Mouse (Mus musculus) kidney, embryonic 14.5 days (tissue): ENCODE results near the gene Robo3. TPM values are rescaled to one million over a fixed set of nuclear protein-coding genes. Genes with fewer than 3 reads are reported as not detected.
A peak's percentile ranks its signal among the peaks of the same experiment; 100 is the strongest.

Source experiments
- ATAC-seq: fragments of 200-750 bp; cut with Nextera tagmentation; 2 replicates; pipeline ENCODE4 v1.8.0; 2017; ENCODE audit warnings: moderate number of reproducible peaks, mild to moderate bottlenecking, moderate TSS enrichment, moderate library complexity; ENCODE audit not compliant: low FRiP score, low TSS enrichment
- H3K27ac ChIP-seq: fragments of 300-500 bp; sonication (generic); 2 replicates; pipeline ENCODE4 v1.5.1; 2014; ENCODE audit warnings: low read depth, mild to moderate bottlenecking, low read length, moderate library complexity, mixed read lengths
- H3K27me3 ChIP-seq: fragments of 300-500 bp; sonication (generic); 2 replicates; pipeline ENCODE4 v1.6.1; 2014; ENCODE audit warnings: mild to moderate bottlenecking, low read length; ENCODE audit not compliant: control insufficient read depth, insufficient read depth
- H3K36me3 ChIP-seq: fragments of 300-500 bp; sonication (generic); 2 replicates; pipeline ENCODE4 v1.6.1; 2014; ENCODE audit warnings: low read length, mixed read lengths; ENCODE audit not compliant: control insufficient read depth, insufficient read depth
- H3K4me1 ChIP-seq: fragments of 300-500 bp; sonication (generic); 2 replicates; pipeline ENCODE4 v1.6.1; 2014; ENCODE audit warnings: low read length, mixed read lengths; ENCODE audit not compliant: control insufficient read depth, insufficient read depth
- H3K4me2 ChIP-seq: fragments of 300-500 bp; sonication (generic); replicated peaks from 2 replicates; pipeline ENCODE4 v1.6.1; 2014; ENCODE audit warnings: low read depth, mild to moderate bottlenecking, low read length
- H3K4me3 ChIP-seq: fragments of 300-500 bp; sonication (generic); 2 replicates; pipeline ENCODE4 v1.5.1; 2014; ENCODE audit warnings: mild to moderate bottlenecking, low read length
- H3K9ac ChIP-seq: fragments of 300-500 bp; sonication (generic); 2 replicates; pipeline ENCODE4 v1.6.1; 2014; ENCODE audit warnings: low read depth, mild to moderate bottlenecking, low read length, moderate library complexity
- H3K9me3 ChIP-seq: fragments of 300-500 bp; sonication (generic); 2 replicates; pipeline ENCODE4 v1.6.1; 2016; ENCODE audit warnings: low read length; ENCODE audit not compliant: control insufficient read depth
- WGBS: fragments of 180-500 bp; shearing (Covaris S2); extraction: QIAGEN DNeasy Blood & Tissue Kit; methylation state at CpG from one replicate; pipeline ENCODE4 v1.1.7; 2014; 5-methylcytosine and 5-hydroxymethylcytosine counted together
- polyA plus RNA-seq: library from polyadenylated mRNA; unstranded; fragments of >200 nt; fragmentation: Nextera tagmentation; extraction: Ambion mirVana; gene quantifications from 2 replicates; pipeline ENCODE4 v1.2.1, GENCODE M21; 2014

The Robo3 gene
- polyA plus RNA-seq, 1 experiment from 2014 or later = 0.09 TPM

DNA sequence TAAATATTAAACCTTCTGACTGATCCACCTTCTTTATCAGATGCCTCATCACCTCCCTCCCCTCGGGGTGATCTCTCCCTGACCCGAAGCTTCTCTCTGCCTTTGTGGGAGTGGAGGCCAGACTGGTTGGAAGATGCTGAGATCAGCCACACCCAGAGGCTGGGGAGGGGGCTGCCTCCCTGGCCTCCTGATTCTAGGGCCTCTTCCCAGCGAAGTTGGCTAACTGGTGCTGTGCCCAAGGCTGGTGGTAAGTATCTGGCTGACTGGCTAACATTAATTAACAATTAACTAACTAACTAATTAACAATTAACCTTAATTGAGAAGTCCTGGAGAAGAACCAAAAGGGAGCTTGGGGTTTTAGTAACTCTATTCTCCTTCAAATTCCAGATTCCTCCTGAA, 20.1 kb downstream of the Robo3 start:
- WGBS = 54% methylated on average over 3 of the region's 3 CpGs
- Histone ChIP-seq H3K4me3 (no peak overlapping the region), H3K4me2 (no peak overlapping the region), H3K36me3 (no peaks in the 10 kb centered on the region), H3K4me1 (no peaks in the 10 kb centered on the region), H3K27me3 (0 out of 2 replicates have a peak, but pooled peaks cover 2% of the 10 kb centered on the region), H3K9me3 (no peaks in the 10 kb centered on the region), H3K27ac (no peak overlapping the region), H3K9ac (no peak overlapping the region)
- no peak for ATAC-seq

DNA sequence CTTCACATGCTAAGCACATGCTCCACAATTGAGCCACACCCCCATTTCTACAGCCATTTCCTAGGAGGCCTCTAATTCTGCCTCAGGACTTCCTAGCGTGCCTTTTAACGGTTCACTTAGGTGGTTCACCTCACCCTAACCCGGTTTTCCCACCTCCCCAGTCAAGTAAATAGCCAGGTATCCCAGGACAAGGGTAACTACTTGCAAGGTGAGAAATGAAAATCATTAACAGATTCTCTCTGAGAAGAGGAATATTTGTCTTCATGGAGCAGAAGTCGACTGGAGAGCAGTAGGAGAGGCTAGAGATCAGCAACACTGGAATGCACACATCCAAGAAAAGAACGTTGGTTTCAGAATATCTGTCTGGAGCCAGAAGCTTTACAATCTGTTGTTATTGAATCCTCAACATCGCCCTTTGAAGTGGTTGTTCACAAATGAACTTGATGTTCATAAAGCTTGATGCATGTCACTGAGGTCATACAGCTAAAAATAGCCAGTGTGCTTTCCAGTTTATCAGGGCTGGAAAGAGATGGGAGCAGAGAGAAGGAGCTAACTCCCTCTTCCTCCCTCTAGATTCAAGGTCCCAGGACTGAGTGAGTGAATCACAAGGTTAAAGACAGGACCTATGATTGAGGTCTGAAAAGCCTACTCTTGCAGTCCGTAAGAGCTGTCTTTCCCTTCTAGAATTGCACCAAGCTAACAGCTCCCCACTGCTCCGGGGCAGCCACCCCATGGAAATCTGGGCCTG, 23.2 kb downstream of the Robo3 start:
- H3K27ac ChIP-seq = no peak overlapping the region
- H3K4me2 ChIP-seq = no peak overlapping the region
- 0 out of 2 replicates have a peak, but pooled peaks cover 7% of the 10 kb centered on the region for H3K27me3 ChIP-seq
- no peak for ATAC-seq
- no peaks in the 10 kb centered on the region for H3K9me3 ChIP-seq
- no peaks in the 10 kb centered on the region for H3K36me3 ChIP-seq
- no peaks in the 10 kb centered on the region for H3K4me1 ChIP-seq
- 71% methylated on average over 8 of the region's 8 CpGs for WGBS
- H3K4me3 ChIP-seq = no peak overlapping the region
- H3K9ac ChIP-seq = no peak overlapping the region

DNA sequence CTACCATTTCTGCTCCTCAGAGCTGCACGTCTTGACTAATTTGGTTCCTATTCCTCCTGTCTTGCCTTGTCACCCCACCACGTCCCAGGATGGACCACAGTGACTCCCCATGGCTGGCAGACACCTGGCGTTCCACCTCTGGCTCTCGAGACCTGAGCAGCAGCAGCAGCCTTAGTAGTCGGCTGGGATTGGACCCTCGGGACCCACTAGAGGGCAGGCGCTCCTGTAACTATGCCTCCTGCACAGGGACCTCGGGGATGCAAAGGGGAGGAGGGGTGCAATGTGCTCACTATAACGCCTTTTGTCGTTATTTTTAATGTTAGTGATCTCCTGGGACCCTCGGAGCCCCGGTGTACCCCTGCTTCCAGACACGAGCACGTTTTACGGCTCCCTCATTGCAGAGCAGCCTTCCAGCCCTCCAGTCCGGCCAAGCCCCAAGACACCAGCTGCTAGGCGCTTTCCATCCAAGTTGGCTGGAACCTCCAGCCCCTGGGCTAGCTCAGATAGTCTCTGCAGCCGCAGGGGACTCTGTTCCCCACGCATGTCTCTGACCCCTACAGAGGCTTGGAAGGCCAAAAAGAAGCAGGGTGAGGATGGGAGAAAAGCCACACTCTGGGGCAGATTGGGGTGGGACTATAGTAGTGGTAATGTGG, 25.1 kb downstream of the Robo3 start:
- no peak for ATAC-seq
- H3K36me3 ChIP-seq = no peaks in the 10 kb centered on the region
- H3K4me2 ChIP-seq = peak overlapping the region; percentile 21; the same call in 1 of the 2 replicates
- 0 out of 2 replicates have a peak, but pooled peaks cover 7% of the 10 kb centered on the region for H3K27me3 ChIP-seq
- H3K27ac ChIP-seq = no peak overlapping the region
- no peaks in the 10 kb centered on the region for H3K4me1 ChIP-seq
- H3K9ac ChIP-seq = no peak overlapping the region
- H3K9me3 ChIP-seq = no peaks in the 10 kb centered on the region
- WGBS = 13% methylated on average over 19 of the region's 19 CpGs
- H3K4me3 ChIP-seq = no peak overlapping the region

DNA sequence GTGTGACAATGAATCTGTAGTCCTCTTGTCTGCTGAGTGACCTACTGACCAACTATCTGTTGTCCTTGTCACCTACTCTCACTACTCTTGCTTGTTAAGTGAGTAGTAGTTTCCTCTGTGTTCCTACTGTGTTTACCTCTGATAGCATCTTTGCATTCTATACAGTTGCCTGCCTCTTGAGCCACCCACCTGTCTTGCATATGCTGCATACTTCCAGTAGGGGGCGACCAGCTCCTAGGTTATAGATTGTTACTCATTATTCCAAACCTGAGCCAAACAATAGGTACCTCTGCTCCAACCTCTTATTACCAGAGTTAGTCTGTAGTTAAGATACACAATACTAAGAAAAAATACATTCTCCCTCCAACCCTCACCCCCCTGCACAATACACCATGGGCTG, 26.7 kb downstream of the Robo3 start:
- Histone ChIP-seq H3K4me3 (no peak overlapping the region), H3K27ac (no peak overlapping the region), H3K27me3 (0 out of 2 replicates have a peak, but pooled peaks cover 7% of the 10 kb centered on the region), H3K9ac (no peak overlapping the region), H3K9me3 (no peaks in the 10 kb centered on the region), H3K4me2 (no peak overlapping the region), H3K4me1 (no peaks in the 10 kb centered on the region), H3K36me3 (no peaks in the 10 kb centered on the region)
- WGBS = 0% methylated on average over 1 of the region's 1 CpGs
- peak; percentile 50; the same call in 1 of the 2 replicates for ATAC-seq

DNA sequence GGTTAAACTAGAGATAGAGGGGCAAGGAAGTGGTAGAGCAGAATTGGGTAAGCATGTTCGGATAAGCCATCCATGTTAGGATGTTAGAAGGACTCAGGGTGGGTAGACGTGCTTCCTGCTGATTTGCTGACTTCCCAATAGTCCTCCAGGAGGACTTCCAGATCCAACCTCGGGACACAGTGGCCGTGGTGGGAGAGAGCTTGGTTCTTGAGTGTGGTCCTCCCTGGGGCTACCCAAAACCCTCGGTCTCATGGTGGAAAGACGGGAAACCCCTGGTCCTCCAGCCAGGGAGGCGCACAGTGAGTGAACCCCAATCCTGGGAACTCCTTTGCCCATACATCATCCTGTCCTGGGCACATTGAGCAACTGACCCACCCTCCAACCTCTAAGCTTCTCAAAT, 30.0 kb downstream of the Robo3 start:
- Histone ChIP-seq H3K27me3 (0 out of 2 replicates have a peak, but pooled peaks cover 4% of the 10 kb centered on the region), H3K4me3 (peak overlapping the region; percentile 30), H3K9ac (0 out of 2 replicates have a peak overlapping the region, but pooled peaks have one; percentile 34), H3K27ac (no peak overlapping the region), H3K4me2 (peak overlapping the region; percentile 17; the same call in 1 of the 2 replicates), H3K4me1 (no peaks in the 10 kb centered on the region), H3K9me3 (no peaks in the 10 kb centered on the region), H3K36me3 (no peaks in the 10 kb centered on the region)
- 81% methylated on average over 7 of the region's 7 CpGs for WGBS
- ATAC-seq = no peak

DNA sequence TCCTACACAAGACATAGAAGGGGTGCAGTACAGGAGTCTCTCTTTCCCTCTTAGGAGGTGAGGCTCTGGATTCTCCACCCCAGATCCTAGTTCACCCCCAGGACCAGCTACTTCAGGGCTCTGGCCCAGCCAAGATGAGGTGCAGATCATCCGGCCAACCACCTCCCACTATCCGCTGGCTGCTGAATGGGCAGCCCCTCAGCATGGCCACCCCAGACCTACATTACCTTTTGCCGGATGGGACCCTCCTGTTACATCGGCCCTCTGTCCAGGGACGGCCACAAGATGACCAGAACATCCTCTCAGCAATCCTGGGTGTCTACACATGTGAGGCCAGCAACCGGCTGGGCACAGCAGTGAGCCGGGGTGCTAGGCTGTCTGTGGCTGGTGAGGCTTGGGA, 30.5 kb downstream of the Robo3 start:
- Histone ChIP-seq H3K4me3 (peak overlapping the region; percentile 30), H3K27ac (no peak overlapping the region), H3K9me3 (no peaks in the 10 kb centered on the region), H3K27me3 (0 out of 2 replicates have a peak, but pooled peaks cover 4% of the 10 kb centered on the region), H3K9ac (0 out of 2 replicates have a peak overlapping the region, but pooled peaks have one; percentile 34), H3K4me2 (peak overlapping the region; percentile 17; the same call in 1 of the 2 replicates), H3K4me1 (no peaks in the 10 kb centered on the region), H3K36me3 (no peaks in the 10 kb centered on the region)
- ATAC-seq = no peak
- 84% methylated on average over 7 of the region's 7 CpGs for WGBS

DNA sequence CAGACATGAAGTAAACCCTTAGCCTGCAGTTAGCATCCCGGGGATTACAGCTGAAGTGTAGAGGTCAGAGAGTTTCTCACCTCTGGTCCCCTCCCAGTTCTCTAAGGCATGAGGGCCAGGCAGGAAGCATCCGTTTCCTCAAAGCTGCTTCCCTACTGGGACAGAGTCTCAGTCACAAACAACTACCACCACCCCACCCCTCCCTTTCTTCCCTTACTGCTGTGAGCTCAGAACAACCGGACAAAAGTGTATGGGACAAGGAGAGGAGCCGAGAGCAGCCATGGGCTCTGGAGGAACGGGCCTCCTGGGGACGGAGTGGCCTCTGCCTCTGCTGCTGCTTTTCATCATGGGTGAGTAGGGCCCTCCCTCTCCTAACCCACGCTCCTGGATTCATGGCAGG, 31.2 kb downstream of the Robo3 start, which contains the start of gene Robo4:
Gene Robo4 (plus strand): TSS at position 96 of the 400 bp plus-strand sequence.
- H3K4me3 ChIP-seq = peak within 1 kb of the TSS; percentile 30
- H3K9me3 ChIP-seq = no peaks in the 10 kb centered on the region
- 0 out of 2 replicates have a peak, but pooled peaks cover under 1% of the 10 kb centered on the region for H3K27me3 ChIP-seq
- H3K36me3 ChIP-seq = no peaks in the 10 kb centered on the region
- 0 out of 2 replicates have a peak within 1 kb of the TSS, but pooled peaks have one; percentile 34 for H3K9ac ChIP-seq
- 13% methylated on average over 7 of the region's 7 CpGs for WGBS
- H3K27ac ChIP-seq = peak within 1 kb of the TSS; percentile 69; the same call in 1 of the 2 replicates
- no peak for ATAC-seq
- peak within 1 kb of the TSS; percentile 17; the same call in 1 of the 2 replicates for H3K4me2 ChIP-seq
- H3K4me1 ChIP-seq = no peaks in the 10 kb centered on the region

DNA sequence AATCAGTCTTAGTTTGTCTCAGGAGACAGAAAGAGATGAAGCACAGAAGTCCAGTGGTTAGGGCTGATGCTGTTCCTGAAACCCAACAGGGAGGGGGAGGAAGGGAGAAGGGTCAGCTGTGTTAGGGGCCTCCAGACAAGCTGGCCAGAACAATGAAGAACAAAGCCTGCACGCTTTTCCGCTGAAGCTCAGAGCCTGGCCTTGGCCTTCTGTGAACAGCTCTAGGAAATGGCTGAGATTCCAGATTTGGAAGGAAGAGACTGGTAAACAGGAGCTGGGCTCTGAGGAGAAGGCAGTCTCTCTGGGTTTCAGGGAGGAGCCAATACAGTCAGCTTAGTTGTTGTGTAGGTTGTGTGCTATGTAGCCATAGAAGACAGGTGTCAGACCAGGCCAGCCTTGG, 32.5 kb downstream of the Robo3 start:
- Histone ChIP-seq H3K9me3 (no peaks in the 10 kb centered on the region), H3K4me1 (no peaks in the 10 kb centered on the region), H3K27ac (no peak overlapping the region), H3K27me3 (no peaks in the 10 kb centered on the region), H3K36me3 (no peaks in the 10 kb centered on the region), H3K4me3 (no peak overlapping the region), H3K9ac (no peak overlapping the region), H3K4me2 (no peak overlapping the region)
- WGBS = 85% methylated on average over 2 of the region's 2 CpGs
- ATAC-seq = no peak
